Mouse (Mus musculus): ENCODE measurements around the gene Hat1.

GRCm38 (mm10) chr2:71418760-71419280 is 30.1 kb downstream of the Hat1 start:
- TF ChIP-seq CTCF (IDR thresholded peaks at IDR 0.05) = no peak
- TF ChIP-seq EP300 (IDR thresholded peaks at IDR 0.05) = no peak
